ENCODE assay signal across 8 mouse cellular contexts in the genomic region with DNA sequence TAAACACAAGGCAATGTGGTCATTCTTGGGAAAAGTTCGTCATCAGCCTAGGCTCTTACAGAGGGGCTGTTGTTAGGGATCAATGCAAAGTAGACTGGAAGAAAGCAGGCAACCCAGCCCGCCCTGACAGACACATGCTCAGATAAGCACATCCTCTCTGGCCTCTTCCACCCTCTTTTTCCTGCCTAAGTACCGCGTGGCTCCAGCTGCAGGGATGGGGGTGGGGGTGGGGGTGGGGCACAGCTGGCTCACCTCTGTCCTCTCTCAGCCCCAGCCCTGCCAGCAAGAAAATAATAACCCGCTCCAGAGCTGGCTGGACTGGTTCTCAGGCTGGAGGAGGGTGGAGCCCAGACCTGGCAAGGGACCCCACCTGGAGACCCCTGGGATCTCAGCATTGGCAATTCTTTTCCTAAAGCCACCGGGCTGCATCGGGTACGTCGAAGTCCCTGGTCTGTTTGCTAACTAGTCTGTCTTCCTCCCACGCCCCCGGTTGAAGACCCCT. TPM values are rescaled to one million over a fixed set of nuclear protein-coding genes. Genes with fewer than 3 reads are reported as not detected.
DNase-seq lines count a peak whose midpoint lies in the region; ATAC-seq and TF ChIP-seq lines count a peak whose summit lies in the region.

No protein-coding gene starts in this region.

- in situ Hi-C loops in CH12.LX (cut with MboI; ENCODE audit: low pct_ligation_motif_present, low pct_unique_long_range_greater_than_20kb, low sequenced_read_pairs): no loop called here

- H3K36me3 ChIP-seq in CH12.LX (replicated peaks in 1 of 2; ENCODE audit: control insufficient read depth in 1 of 2, insufficient read depth in 1 of 2, low read length in 1 of 2): no peaks in the 10 kb centered on the region
- peaks cover 3% of the 10 kb centered on the region; the same call in 1 of the 2 replicates for H3K36me3 ChIP-seq in limb, embryonic 14.5 days (ENCODE audit: control insufficient read depth, insufficient read depth, low read length)
- H3K36me3 ChIP-seq in neural tube, embryonic 14.5 days (ENCODE audit: control insufficient read depth, insufficient read depth, low read length): no peaks in the 10 kb centered on the region

- no peaks in the 10 kb centered on the region for H3K79me2 ChIP-seq in CH12.LX (replicated peaks; ENCODE audit: control insufficient read depth, extremely low read depth, insufficient read depth, poor library complexity, severe bottlenecking)

- peak overlapping the region; percentile 68; the same call in 1 of the 2 replicates for H3K4me2 ChIP-seq in CH12.LX (ENCODE audit: insufficient read depth, low read depth, poor library complexity, severe bottlenecking)
- peak overlapping the region; percentile 86 for H3K4me2 ChIP-seq in limb, embryonic 14.5 days (replicated peaks; ENCODE audit: low read depth, low read length, severe bottlenecking)
- H3K4me2 ChIP-seq in neural tube, embryonic 14.5 days (ENCODE audit: low read depth, low read length): peak overlapping the region; percentile 46

- TF ChIP-seq POLR2A in CH12.LX (IDR thresholded peaks at IDR 0.05; ENCODE audit: low read depth, low read length): no peak
- no peak for TF ChIP-seq POLR2A in limb, embryonic 14.5 days (IDR thresholded peaks at IDR 0.05; ENCODE audit: borderline replicate concordance, extremely low read depth, insufficient read depth, insufficient read length)
- TF ChIP-seq POLR2A in cerebellum, adult 2 months (IDR thresholded peaks at IDR 0.05; ENCODE audit: borderline replicate concordance, insufficient read depth, low read length): no peak

- H3K4me1 ChIP-seq in CH12.LX (ENCODE audit: control insufficient read depth in 1 of 2, insufficient read depth in 2 of 2): peaks cover 3 to 17% of the 10 kb centered on the region in 2 experiments; a peak in 3 of 4 replicates
- peaks cover 14% of the 10 kb centered on the region for H3K4me1 ChIP-seq in limb, embryonic 14.5 days (ENCODE audit: control insufficient read depth, insufficient read depth, low read length)
- no peaks in the 10 kb centered on the region for H3K4me1 ChIP-seq in neural tube, embryonic 14.5 days (ENCODE audit: control insufficient read depth, insufficient read depth, low read length)
- no peaks in the 10 kb centered on the region for H3K4me1 ChIP-seq in cerebellum, adult 2 months (ENCODE audit: control insufficient read depth, insufficient read depth, low read length)

- TF ChIP-seq RAD21 in CH12.LX (IDR thresholded peaks at IDR 0.05; ENCODE audit: low read depth, low read length): no peak

- peak; percentile 38 for ATAC-seq in limb, embryonic 14.5 days (ENCODE audit: low FRiP score, low read depth)
- peak; percentile 38; the same call in 1 of the 2 replicates for ATAC-seq in neural tube, embryonic 14.5 days (ENCODE audit: low read depth)

- dilution Hi-C loops in CH12.LX (cut with MboI; ENCODE audit: extremely low pct_ligation_motif_present, extremely low pct_unique_long_range_greater_than_20kb, low sequenced_read_pairs): no loop called here

- TF ChIP-seq EP300 in CH12.LX (IDR thresholded peaks at IDR 0.05; ENCODE audit: low read length): no peak

- no peak overlapping the region for H3K9ac ChIP-seq in CH12.LX (ENCODE audit: insufficient read depth, low read depth)
- H3K9ac ChIP-seq in limb, embryonic 14.5 days (ENCODE audit: low read depth, low read length, severe bottlenecking): peak overlapping the region; percentile 65
- H3K9ac ChIP-seq in neural tube, embryonic 14.5 days (replicated peaks; ENCODE audit: low read depth, low read length): peak overlapping the region; percentile 28; the same call in 1 of the 2 replicates

- no peak for TF ChIP-seq CTCF in CH12.LX (conservative IDR thresholded peaks at IDR 0.05 in 1 of 2, IDR thresholded peaks at IDR 0.05 in 1 of 2; ENCODE audit: low read depth in 2 of 2, low read length in 2 of 2)
- no peak for TF ChIP-seq CTCF in cerebellum, adult 2 months (IDR thresholded peaks at IDR 0.05; ENCODE audit: borderline replicate concordance, insufficient read depth, low read depth, low read length)

- intact Hi-C loops in left cerebral cortex, postnatal 36 days (cut with DNase I): no loop called here

- H3K4me3 ChIP-seq in CH12.LX (replicated peaks in 1 of 3; ENCODE audit: low read depth in 2 of 3, low read length in 2 of 3, poor library complexity in 1 of 3): peak overlapping the region in 1 of 3 experiments; percentile 51
- H3K4me3 ChIP-seq in limb, embryonic 14.5 days (replicated peaks; ENCODE audit: low read length): peak overlapping the region; percentile 66
- peak overlapping the region; percentile 25 for H3K4me3 ChIP-seq in neural tube, embryonic 14.5 days (ENCODE audit: low read depth, low read length)
- H3K4me3 ChIP-seq in cerebellum, adult 2 months (replicated peaks; ENCODE audit: insufficient read depth, low read depth, low read length): no peak overlapping the region

- no peak overlapping the region for H3K27ac ChIP-seq in CH12.LX (ENCODE audit: insufficient read depth, low read depth)
- peak overlapping the region; percentile 87 for H3K27ac ChIP-seq in limb, embryonic 14.5 days (replicated peaks; ENCODE audit: low read depth, low read length)
- H3K27ac ChIP-seq in neural tube, embryonic 14.5 days (ENCODE audit: low read depth, low read length): no peak overlapping the region
- no peak overlapping the region for H3K27ac ChIP-seq in cerebellum, adult 2 months (ENCODE audit: insufficient read depth, low read length)

- no peaks in the 10 kb centered on the region for H3K9me3 ChIP-seq in CH12.LX (replicated peaks; ENCODE audit: low read length)
- H3K9me3 ChIP-seq in limb, embryonic 14.5 days (ENCODE audit: control insufficient read depth, low read length): no peaks in the 10 kb centered on the region
- no peaks in the 10 kb centered on the region for H3K9me3 ChIP-seq in neural tube, embryonic 14.5 days (ENCODE audit: control insufficient read depth, low read length)

- H3K27me3 ChIP-seq in CH12.LX (replicated peaks): no peaks in the 10 kb centered on the region
- H3K27me3 ChIP-seq in limb, embryonic 14.5 days (ENCODE audit: control insufficient read depth, insufficient read depth, low read length): no peaks in the 10 kb centered on the region
- no peaks in the 10 kb centered on the region for H3K27me3 ChIP-seq in neural tube, embryonic 14.5 days (ENCODE audit: control insufficient read depth, insufficient read depth, low read length)
- H3K27me3 ChIP-seq in cerebellum, adult 2 months (ENCODE audit: control insufficient read depth, insufficient read depth, low read length): no peaks in the 10 kb centered on the region

- DNase-seq in CH12.LX (ENCODE audit: extremely low read depth) (peak; percentile 26), R1 (ENCODE audit: low read depth, low spot score) (peak; percentile 77)
- peak; percentile 28 to 61 for DNase-seq in heart, adult 9 months (ENCODE audit: low spot score in 2 of 2)
- DNase-seq in limb, embryonic 14.5 days (ENCODE audit: low spot score): no peak
- no peak for DNase-seq in spleen, postnatal 4 days (ENCODE audit: low spot score in 2 of 2)
- DNase-seq in left cerebral cortex, postnatal 36 days (ENCODE audit: low spot score in 2 of 2): no peak
- DNase-seq in cerebellum, adult 2 months: no peak

- 2% methylated on average over 11 of the region's 11 CpGs for WGBS in limb, embryonic 14.5 days
- WGBS in neural tube, embryonic 14.5 days: 3% methylated on average over 11 of the region's 11 CpGs
- 4% methylated on average over 11 of the region's 11 CpGs for WGBS in cerebellum, adult 2 months

TF ChIP-seq in CH12.LX, 34 proteins besides CTCF, POLR2A, EP300 and RAD21:
- peak; percentile 33; the same call in 1 of the 2 replicates for TF ChIP-seq ETS1 (conservative IDR thresholded peaks at IDR 0.05; ENCODE audit: low read depth, low read length)
- no peak for TF ChIP-seq TBP (conservative IDR thresholded peaks at IDR 0.05; ENCODE audit: low read depth, low read length)

RNA-seq across cellular contexts. Expression of gene Cdc42ep5, which starts 1.0 kb away (rescaled TPM):
- 3.1 and 4.2 TPM in 2 replicates for total RNA-seq in CH12.LX (2012; rRNA removed)
- 2.0 and 2.1 TPM in 2 replicates for total RNA-seq in CH12.LX (2014; rRNA removed)
- polyA plus RNA-seq in CH12.LX (2012; ENCODE audit: insufficient read length, low read depth): 1.4 and 1.5 TPM in 2 replicates
- polyA plus RNA-seq in limb, embryonic 14.5 days (2012; rRNA removed): 79.3 and 96.0 TPM in 2 replicates
- polyA plus RNA-seq in limb, embryonic 14.5 days (2014; fragmentation: Nextera tagmentation; extraction: Ambion mirVana): 83.2 and 89.0 TPM in 2 replicates
- polyA plus RNA-seq in neural tube, embryonic 14.5 days (2014; fragmentation: Nextera tagmentation; extraction: Ambion mirVana): 3.0 and 9.8 TPM in 2 replicates
- 1 to 10 TPM; 1.1 to 1.8 TPM for total RNA-seq in left cerebral cortex, postnatal 36 days (2021)
- 1.6 and 2.7 TPM in 2 replicates for polyA plus RNA-seq in cerebellum, adult 2 months (2012; rRNA removed)

RNA-seq across cellular contexts. Expression of gene Leng9, which starts 13.4 kb away (rescaled TPM):
- total RNA-seq in CH12.LX (2012; rRNA removed): 1.2 and 1.8 TPM in 2 replicates
- 0.70 and 1.2 TPM in 2 replicates for total RNA-seq in CH12.LX (2014; rRNA removed)
- 1.1 and 1.3 TPM in 2 replicates for polyA plus RNA-seq in CH12.LX (2012; ENCODE audit: insufficient read length, low read depth)
- 3.6 and 3.9 TPM in 2 replicates for polyA plus RNA-seq in limb, embryonic 14.5 days (2012; rRNA removed)
- polyA plus RNA-seq in limb, embryonic 14.5 days (2014; fragmentation: Nextera tagmentation; extraction: Ambion mirVana): 3.4 and 3.9 TPM in 2 replicates
- polyA plus RNA-seq in neural tube, embryonic 14.5 days (2014; fragmentation: Nextera tagmentation; extraction: Ambion mirVana): 4.1 and 4.6 TPM in 2 replicates
- total RNA-seq in left cerebral cortex, postnatal 36 days (2021): 1 to 10 TPM; 5.5 to 8.4 TPM
- polyA plus RNA-seq in cerebellum, adult 2 months (2012; rRNA removed): 8.8 and 9.7 TPM in 2 replicates

RNA-seq across cellular contexts. Expression of gene Leng8, which starts 26.8 kb away (rescaled TPM):
- total RNA-seq in CH12.LX (2012; rRNA removed) (28.6 and 33.5 TPM in 2 replicates), CH12.LX (2014; rRNA removed) (17.6 and 23.2 TPM in 2 replicates)
- 46.6 and 48.7 TPM in 2 replicates for polyA plus RNA-seq in CH12.LX (2012; ENCODE audit: insufficient read length, low read depth)
- 365 and 505 TPM in 2 replicates for polyA plus RNA-seq in limb, embryonic 14.5 days (2012; rRNA removed)
- 45.8 and 53.6 TPM in 2 replicates for polyA plus RNA-seq in limb, embryonic 14.5 days (2014; fragmentation: Nextera tagmentation; extraction: Ambion mirVana)
- polyA plus RNA-seq in neural tube, embryonic 14.5 days (2014; fragmentation: Nextera tagmentation; extraction: Ambion mirVana): 62.4 and 68.1 TPM in 2 replicates
- 100 to 1,000 TPM in 1 of 2 experiments, 10 to 100 TPM in 1; 95.5 to 201 TPM for total RNA-seq in left cerebral cortex, postnatal 36 days (2021)
- 587 and 614 TPM in 2 replicates for polyA plus RNA-seq in cerebellum, adult 2 months (2012; rRNA removed)

RNA-seq across cellular contexts. Expression of gene Ttyh1, which starts 44.4 kb away (rescaled TPM):
- 0.08 and 0.13 TPM in 2 replicates for total RNA-seq in CH12.LX (2012; rRNA removed)
- total RNA-seq in CH12.LX (2014; rRNA removed): not detected in 2 replicates
- polyA plus RNA-seq in CH12.LX (2012; ENCODE audit: insufficient read length, low read depth): 0.16 and 0.17 TPM in 2 replicates
- 4.4 and 4.8 TPM in 2 replicates for polyA plus RNA-seq in limb, embryonic 14.5 days (2012; rRNA removed)
- 1.9 and 2.6 TPM in 2 replicates for polyA plus RNA-seq in limb, embryonic 14.5 days (2014; fragmentation: Nextera tagmentation; extraction: Ambion mirVana)
- polyA plus RNA-seq in neural tube, embryonic 14.5 days (2014; fragmentation: Nextera tagmentation; extraction: Ambion mirVana): 149 and 151 TPM in 2 replicates
- total RNA-seq in left cerebral cortex, postnatal 36 days (2021): 100 to 1,000 TPM; 758 to 767 TPM
- polyA plus RNA-seq in cerebellum, adult 2 months (2012; rRNA removed): 626 and 638 TPM in 2 replicates

Comparison
In these comparisons a context has a peak if more than half of its experiments do, and no peak if none do; other contexts are left out.
1. DNase-seq: peak in CH12.LX (single experiment), R1 (single experiment) and heart, adult 9 months (2 of 2); none in limb, embryonic 14.5 days (single experiment), spleen, postnatal 4 days (0 of 2), left cerebral cortex, postnatal 36 days (0 of 2) and cerebellum, adult 2 months (0 of 2).
2. Peak in every context shown above with its lines, with median percentiles within 50 percentile points of each other: H3K4me2 ChIP-seq.